ENCODE assay signal across 14 mouse cellular contexts in genomic region chr1:182856636-182857035, GRCm38 (mm10).
"Had no signal": no experiment of that assay in that cellular context is flagged by ENCODE, and none has a peak within 500 bp of the region (broad histone marks: within the 10 kb centered on the region; RNA-seq: fewer than 3 reads in every experiment).

No protein-coding gene starts in this region.

- H3K27ac ChIP-seq: kidney, postnatal 0 days; left cerebral cortex, adult 2 months; limb, embryonic 15.5 days; liver, embryonic 12.5 days; stomach, embryonic 15.5 days had no signal

- H3K4me1 ChIP-seq: limb, embryonic 15.5 days; liver, embryonic 12.5 days; stomach, embryonic 15.5 days had no signal

- H3K9ac ChIP-seq: limb, embryonic 15.5 days; liver, embryonic 12.5 days; lung, embryonic 14.5 days; stomach, embryonic 15.5 days had no signal

- H3K9me3 ChIP-seq: limb, embryonic 15.5 days; liver, embryonic 12.5 days; stomach, embryonic 15.5 days had no signal

- DNase-seq: kidney, adult 11 months; kidney, adult 9 months; lung, embryonic 14.5 days; lung, postnatal 10 days; lung, postnatal 4 days; right cerebral cortex, postnatal 14 days; thymus, adult 2 months; thymus, postnatal 36 days had no signal

- H3K36me3 ChIP-seq: limb, embryonic 15.5 days; liver, embryonic 12.5 days; stomach, embryonic 15.5 days had no signal

- ATAC-seq: liver, embryonic 12.5 days had no signal

- H3K4me2 ChIP-seq: limb, embryonic 15.5 days; liver, embryonic 12.5 days; lung, embryonic 14.5 days; midbrain, embryonic 11.5 days; stomach, embryonic 15.5 days had no signal

- H3K4me3 ChIP-seq: left cerebral cortex, adult 2 months; limb, embryonic 15.5 days; liver, embryonic 12.5 days; stomach, embryonic 15.5 days had no signal

- H3K27me3 ChIP-seq: limb, embryonic 15.5 days; liver, embryonic 12.5 days; stomach, embryonic 15.5 days had no signal
